Mouse (Mus musculus): Measurements from ENCODE around the gene Zfp607b. TPM values are rescaled to one million over a fixed set of nuclear protein-coding genes. Genes with fewer than 3 reads are reported as not detected.

The Zfp607b gene
- total RNA-seq (2021), result 1 to 10 TPM; 8.3 to 9.8 TPM

- intact Hi-C loops (cut with DNase I), result loop anchor here (5.0 kb wide), 1 partner anchor 38 kb away; no protein-coding TSS in a partner anchor
- peak; percentile 94 to 95 for DNase-seq (ENCODE audit: extremely low spot score in 1 of 2, low spot score in 2 of 2)
Measured at GRCm38 (mm10) chr7:27688815-27689612, at the start of gene Zfp607b. Gene Zfp607b, plus strand, starts transcription at chr7:27689340.

- DNase-seq (ENCODE audit: extremely low spot score in 1 of 2, low spot score in 2 of 2), result no peak
Measured at GRCm38 (mm10) chr7:27644471-27644870, 44.7 kb upstream of the Zfp607b start.

GRCm38 (mm10) chr7:27646516-27646915, 42.6 kb upstream of the Zfp607b start:
- intact Hi-C loops (cut with DNase I), result no loop called here

More at GRCm38 (mm10) chr7:27644471-27644870, 44.7 kb upstream of the Zfp607b start:
- intact Hi-C loops (cut with DNase I), result no loop called here

GRCm38 (mm10) chr7:27647281-27648002, 41.7 kb upstream of the Zfp607b start:
- intact Hi-C loops (cut with DNase I), result no loop called here
- no peak for DNase-seq (ENCODE audit: extremely low spot score in 1 of 2, low spot score in 2 of 2)

More at GRCm38 (mm10) chr7:27646516-27646915, 42.6 kb upstream of the Zfp607b start:
- no peak for DNase-seq (ENCODE audit: extremely low spot score in 1 of 2, low spot score in 2 of 2)

GRCm38 (mm10) chr7:27649723-27650122, 39.4 kb upstream of the Zfp607b start:
- intact Hi-C loops (cut with DNase I), result no loop called here
- DNase-seq (ENCODE audit: extremely low spot score in 1 of 2, low spot score in 2 of 2), result no peak

GRCm38 (mm10) chr7:27650949-27651348, 38.2 kb upstream of the Zfp607b start:
- intact Hi-C loops (cut with DNase I), result no loop called here
- peak in 1 of 2 experiments; percentile 84 for DNase-seq (ENCODE audit: extremely low spot score in 1 of 2, low spot score in 2 of 2)

- intact Hi-C loops (cut with DNase I), result no loop called here
Measured at GRCm38 (mm10) chr7:27653681-27654437, 35.3 kb upstream of the Zfp607b start, which contains the start of gene Ttc9b. Gene Ttc9b, plus strand, starts transcription at chr7:27653915.

GRCm38 (mm10) chr7:27654607-27655276, 34.4 kb upstream of the Zfp607b start:
- intact Hi-C loops (cut with DNase I), result no loop called here
- peak in 1 of 2 experiments; percentile 69 for DNase-seq (ENCODE audit: extremely low spot score in 1 of 2, low spot score in 2 of 2)

More at GRCm38 (mm10) chr7:27653681-27654437, 35.3 kb upstream of the Zfp607b start, which contains the start of gene Ttc9b:
- peak; percentile 59 to 89 for DNase-seq (ENCODE audit: extremely low spot score in 1 of 2, low spot score in 2 of 2)

GRCm38 (mm10) chr7:27655545-27655944, 33.6 kb upstream of the Zfp607b start:
- intact Hi-C loops (cut with DNase I), result no loop called here
- no peak for DNase-seq (ENCODE audit: extremely low spot score in 1 of 2, low spot score in 2 of 2)

- no peak for DNase-seq (ENCODE audit: extremely low spot score in 1 of 2, low spot score in 2 of 2)
- intact Hi-C loops (cut with DNase I), result no loop called here
Measured at GRCm38 (mm10) chr7:27656600-27656999, 32.5 kb upstream of the Zfp607b start.

GRCm38 (mm10) chr7:27657824-27658395, 31.2 kb upstream of the Zfp607b start:
- intact Hi-C loops (cut with DNase I), result no loop called here
- no peak for DNase-seq (ENCODE audit: extremely low spot score in 1 of 2, low spot score in 2 of 2)

- intact Hi-C loops (cut with DNase I), result no loop called here
- DNase-seq (ENCODE audit: extremely low spot score in 1 of 2, low spot score in 2 of 2), result no peak
Measured at GRCm38 (mm10) chr7:27658712-27659663, 30.2 kb upstream of the Zfp607b start.

GRCm38 (mm10) chr7:27662038-27662437, 27.1 kb upstream of the Zfp607b start:
- DNase-seq (ENCODE audit: extremely low spot score in 1 of 2, low spot score in 2 of 2), result no peak
- intact Hi-C loops (cut with DNase I), result no loop called here

- intact Hi-C loops (cut with DNase I), result no loop called here
- DNase-seq (ENCODE audit: extremely low spot score in 1 of 2, low spot score in 2 of 2), result peak in 1 of 2 experiments; percentile 45
Measured at GRCm38 (mm10) chr7:27673064-27673574, 16.0 kb upstream of the Zfp607b start.

GRCm38 (mm10) chr7:27673575-27674131, 15.5 kb upstream of the Zfp607b start:
- intact Hi-C loops (cut with DNase I), result no loop called here
- peak in 1 of 2 experiments; percentile 71 for DNase-seq (ENCODE audit: extremely low spot score in 1 of 2, low spot score in 2 of 2)

GRCm38 (mm10) chr7:27674195-27674521, 15.0 kb upstream of the Zfp607b start:
- no peak for DNase-seq (ENCODE audit: extremely low spot score in 1 of 2, low spot score in 2 of 2)
- intact Hi-C loops (cut with DNase I), result no loop called here

All from left cerebral cortex, postnatal 10 days (tissue).